Mouse (Mus musculus): ENCODE results near the gene 4930556J24Rik. TPM values are rescaled to one million over a fixed set of nuclear protein-coding genes. Genes with fewer than 3 reads are reported as not detected.

4930556J24Rik gene
- polyA plus RNA-seq, 1 experiment = not detected

DNA sequence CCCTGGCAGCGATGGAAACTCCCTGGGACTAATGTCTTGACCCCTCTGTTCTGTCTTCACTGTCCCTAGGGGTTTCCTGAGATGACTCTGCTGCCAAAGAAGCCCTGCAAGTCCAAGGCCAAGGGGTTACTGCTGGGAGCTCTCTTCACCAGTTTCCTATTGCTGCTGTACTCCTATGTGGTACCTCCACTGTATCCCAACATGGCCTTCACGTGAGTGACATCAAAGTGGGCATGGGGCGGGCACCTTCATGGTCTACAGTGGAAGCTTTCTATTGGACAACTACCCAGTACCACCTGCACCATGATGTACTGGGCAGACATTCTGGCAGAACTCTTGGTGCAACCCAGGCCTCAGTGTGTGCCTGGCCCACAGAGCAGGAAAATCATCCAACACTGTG, 20.3 kb upstream of the 4930556J24Rik start:
- 82% methylated on average over 3 of the region's 3 CpGs for WGBS
- TF ChIP-seq POLR2A (IDR thresholded peaks at IDR 0.05; ENCODE audit: borderline replicate concordance, extremely low read depth, low read depth, low read length) = no peak
- no peak for TF ChIP-seq CTCF (IDR thresholded peaks at IDR 0.05; ENCODE audit: insufficient read depth, low read length)
- no peak for DNase-seq
- Histone ChIP-seq H3K4me1 (ENCODE audit: control insufficient read depth, insufficient read depth, low read length) (no peaks in the 10 kb centered on the region; the same call in 1 of the 2 replicates), H3K4me3 (replicated peaks; ENCODE audit: extremely low read depth, low read depth, low read length) (no peak overlapping the region)

DNA sequence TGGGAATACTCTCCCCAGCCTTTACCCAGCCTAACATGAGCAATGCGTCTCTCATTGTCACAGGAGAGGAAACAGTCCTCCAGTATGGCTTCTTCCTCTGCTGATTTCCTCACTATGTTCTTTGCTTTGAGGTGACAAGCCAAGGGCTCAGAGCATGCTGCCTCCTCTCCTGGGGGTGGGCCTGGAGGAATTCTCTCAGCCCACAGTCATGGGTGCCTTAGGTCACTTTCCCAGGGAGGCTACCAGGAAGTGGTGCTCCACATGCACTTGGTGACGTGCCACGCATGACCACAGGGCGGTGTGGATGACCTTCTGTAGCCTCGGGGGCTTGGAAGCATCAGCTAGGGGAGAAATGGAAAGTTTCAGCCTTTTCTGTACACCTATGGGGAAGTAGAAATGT, 18.9 kb upstream of the 4930556J24Rik start:
- no peak for TF ChIP-seq CTCF (IDR thresholded peaks at IDR 0.05; ENCODE audit: insufficient read depth, low read length)
- no peak for TF ChIP-seq POLR2A (IDR thresholded peaks at IDR 0.05; ENCODE audit: borderline replicate concordance, extremely low read depth, low read depth, low read length)
- 57% methylated on average over 5 of the region's 5 CpGs for WGBS
- Histone ChIP-seq H3K4me1 (ENCODE audit: control insufficient read depth, insufficient read depth, low read length) (no peaks in the 10 kb centered on the region; the same call in 1 of the 2 replicates), H3K4me3 (replicated peaks; ENCODE audit: extremely low read depth, low read depth, low read length) (no peak overlapping the region)
- no peak for DNase-seq

DNA sequence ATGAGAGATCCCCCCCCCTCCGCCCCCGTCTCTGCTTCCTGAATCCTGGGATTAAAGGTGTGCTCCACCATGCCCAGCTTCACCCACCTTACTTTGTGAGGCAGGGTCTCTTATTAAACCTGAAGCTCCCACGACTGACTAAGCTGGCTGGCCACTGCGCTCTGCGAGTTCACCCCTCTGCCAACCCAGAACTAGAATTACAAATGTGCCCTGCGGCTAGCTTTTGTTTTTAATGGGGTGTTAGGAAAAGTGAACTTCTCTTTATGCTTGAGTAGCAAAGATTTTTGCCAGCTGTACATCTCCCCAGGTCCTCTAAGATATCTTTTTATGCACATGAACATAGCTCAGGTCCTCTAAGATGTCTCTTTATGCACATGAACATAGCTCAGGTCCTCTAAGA, 17.3 kb upstream of the 4930556J24Rik start:
- TF ChIP-seq CTCF (IDR thresholded peaks at IDR 0.05; ENCODE audit: insufficient read depth, low read length) (no peak), POLR2A (IDR thresholded peaks at IDR 0.05; ENCODE audit: borderline replicate concordance, extremely low read depth, low read depth, low read length) (no peak)
- whole genome bisulfite sequencing = 82% methylated on average over 6 of the region's 6 CpGs
- Histone ChIP-seq H3K4me1 (ENCODE audit: control insufficient read depth, insufficient read depth, low read length) (no peaks in the 10 kb centered on the region; the same call in 1 of the 2 replicates), H3K4me3 (replicated peaks; ENCODE audit: extremely low read depth, low read depth, low read length) (no peak overlapping the region)
- DNase-seq = no peak

DNA sequence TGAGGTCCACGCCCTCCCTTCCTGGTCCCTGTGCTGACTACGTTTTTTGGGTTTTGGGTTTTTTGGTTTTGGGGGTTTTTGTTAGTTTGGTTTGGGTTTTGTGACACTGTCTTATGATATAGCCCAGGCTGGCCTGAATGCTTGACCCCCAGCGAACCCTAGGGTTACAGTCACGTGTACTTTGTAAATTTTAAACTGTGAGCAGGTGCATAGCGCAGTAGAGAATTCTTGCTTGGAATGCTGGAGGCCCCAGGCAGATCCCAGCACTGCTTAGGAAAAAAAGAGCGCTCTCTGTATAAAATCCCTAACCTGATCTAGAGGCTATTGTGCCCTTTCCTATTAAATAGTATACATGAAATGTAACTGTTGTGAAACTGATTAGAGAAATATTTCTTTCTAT, 16.6 kb upstream of the 4930556J24Rik start:
- no peaks in the 10 kb centered on the region for H3K4me1 ChIP-seq (ENCODE audit: control insufficient read depth, insufficient read depth, low read length)
- DNase-seq = no peak

DNA sequence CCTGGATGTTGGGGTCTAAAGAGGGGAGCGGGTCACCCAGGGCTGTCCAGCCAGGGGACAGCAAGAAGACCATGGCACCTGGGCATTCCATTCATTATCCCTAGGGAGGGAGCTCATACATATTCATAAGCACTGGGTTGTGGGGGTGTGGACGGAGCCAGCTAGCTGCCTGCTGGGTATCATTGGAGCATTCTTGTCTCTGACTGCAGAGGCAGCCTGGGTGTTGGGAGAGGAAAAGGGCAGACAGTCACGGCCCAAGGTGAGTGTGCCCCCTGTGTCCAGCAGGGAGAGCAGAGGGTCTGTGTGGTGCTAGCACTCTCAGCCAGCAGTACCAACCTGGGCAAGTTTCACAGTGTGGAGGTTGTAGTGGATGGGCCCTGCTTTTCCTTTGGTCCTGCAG, 13.2 kb upstream of the 4930556J24Rik start:
- Histone ChIP-seq H3K4me3 (replicated peaks; ENCODE audit: extremely low read depth, low read depth, low read length) (no peak overlapping the region), H3K4me1 (ENCODE audit: control insufficient read depth, insufficient read depth, low read length) (no peaks in the 10 kb centered on the region)
- TF ChIP-seq POLR2A (IDR thresholded peaks at IDR 0.05; ENCODE audit: borderline replicate concordance, extremely low read depth, low read depth, low read length) (no peak), CTCF (IDR thresholded peaks at IDR 0.05; ENCODE audit: insufficient read depth, low read length) (no peak)
- 67% methylated on average over 3 of the region's 3 CpGs for WGBS
- no peak for DNase-seq

More for the DNA sequence above, 16.6 kb upstream of the 4930556J24Rik start:
- 66% methylated on average over 6 of the region's 6 CpGs for WGBS
- no peak for TF ChIP-seq CTCF (IDR thresholded peaks at IDR 0.05; ENCODE audit: insufficient read depth, low read length)
- no peak for TF ChIP-seq POLR2A (IDR thresholded peaks at IDR 0.05; ENCODE audit: borderline replicate concordance, extremely low read depth, low read depth, low read length)
- no peak overlapping the region for H3K4me3 ChIP-seq (replicated peaks; ENCODE audit: extremely low read depth, low read depth, low read length)

DNA sequence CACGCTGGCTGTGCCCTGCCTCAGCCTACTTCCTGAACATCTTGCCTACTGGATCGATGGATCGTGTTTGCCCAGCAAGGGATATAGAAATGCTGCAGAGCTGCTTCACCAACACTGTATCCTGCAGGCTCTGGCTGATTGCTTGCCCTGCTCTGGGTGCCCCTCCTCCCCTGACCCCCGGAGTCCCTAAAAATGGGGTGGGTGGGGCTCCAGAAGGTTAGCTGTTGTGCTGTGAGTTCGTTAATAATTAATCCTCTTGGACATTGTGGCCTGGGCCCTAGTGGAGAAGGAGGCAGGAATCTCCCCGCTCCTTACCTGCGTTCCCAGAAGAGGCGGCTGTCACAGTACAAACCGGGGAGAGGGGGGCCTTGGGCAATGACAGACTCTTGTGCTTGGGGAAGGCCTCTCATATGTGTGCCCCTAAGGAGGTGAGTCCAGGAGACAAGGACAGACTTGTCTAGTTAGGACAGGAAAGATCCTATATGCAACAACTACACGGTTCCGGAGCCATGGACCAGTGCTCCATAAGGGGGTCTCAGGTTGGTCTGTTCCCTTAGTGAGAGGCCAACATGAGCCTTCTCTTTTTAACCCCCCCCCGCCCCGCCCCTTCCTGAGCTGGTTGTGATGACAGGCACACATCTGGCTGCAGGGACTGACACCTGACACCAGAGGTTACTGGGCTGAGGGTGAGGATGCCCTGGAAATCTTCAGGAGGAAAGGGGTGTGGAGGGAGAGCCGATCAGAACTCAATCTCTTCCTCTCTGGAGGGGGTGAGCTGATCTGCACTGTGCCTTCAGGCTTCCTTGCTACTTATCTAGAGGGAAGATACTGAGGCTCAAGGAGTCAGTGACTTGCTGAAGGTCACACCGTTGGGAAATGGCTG, 7.5 kb upstream of the 4930556J24Rik start:
- H3K4me3 ChIP-seq (replicated peaks; ENCODE audit: extremely low read depth, low read depth, low read length) = peak overlapping the region; percentile 71
- 9% methylated on average over 15 of the region's 15 CpGs for whole genome bisulfite sequencing
- H3K4me1 ChIP-seq (ENCODE audit: control insufficient read depth, insufficient read depth, low read length) = no peaks in the 10 kb centered on the region
- peak; percentile 46 for DNase-seq
- TF ChIP-seq POLR2A (IDR thresholded peaks at IDR 0.05; ENCODE audit: borderline replicate concordance, extremely low read depth, low read depth, low read length) (no peak), CTCF (IDR thresholded peaks at IDR 0.05; ENCODE audit: insufficient read depth, low read length) (no peak)

DNA sequence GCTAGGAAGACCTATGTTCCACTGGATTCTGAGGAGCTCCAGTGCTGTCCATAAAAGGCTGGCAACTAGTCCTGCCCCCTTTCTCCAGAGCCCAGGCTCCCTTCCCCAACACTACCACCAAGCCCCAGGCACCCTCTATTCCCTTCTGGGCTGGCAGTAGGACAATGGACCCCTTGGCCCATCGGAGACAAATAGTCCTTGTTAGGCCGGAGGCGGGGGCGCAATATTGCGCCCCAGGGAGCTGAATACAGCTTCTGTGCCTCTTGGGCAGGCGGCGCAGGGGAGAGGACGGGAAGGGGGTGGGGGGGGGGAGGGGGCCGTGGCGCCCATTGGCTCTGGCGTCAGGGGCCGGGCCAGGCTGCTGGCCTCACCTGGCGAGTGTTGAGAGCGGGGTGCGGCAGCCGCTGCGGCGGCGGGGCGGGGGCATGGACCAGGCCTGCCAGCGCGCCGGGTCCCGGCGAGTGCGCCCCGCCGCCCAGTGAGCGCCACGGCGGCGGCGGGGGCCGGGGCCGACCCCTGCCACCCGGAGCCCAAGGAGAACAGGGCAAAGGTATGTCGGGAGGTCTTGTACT, 6.8 kb upstream of the 4930556J24Rik start, which contains the start of gene Gal3st1:
TSS of gene Gal3st1 (plus strand) at position 346 of the 572 bp plus-strand sequence.
- WGBS = under 1% methylated on average over 37 of the region's 37 CpGs
- no peak for TF ChIP-seq POLR2A (IDR thresholded peaks at IDR 0.05; ENCODE audit: borderline replicate concordance, extremely low read depth, low read depth, low read length)
- TF ChIP-seq CTCF (IDR thresholded peaks at IDR 0.05; ENCODE audit: insufficient read depth, low read length) = no peak
- Histone ChIP-seq H3K4me1 (ENCODE audit: control insufficient read depth, insufficient read depth, low read length) (no peaks in the 10 kb centered on the region), H3K4me3 (replicated peaks; ENCODE audit: extremely low read depth, low read depth, low read length) (peak within 1 kb of the TSS; percentile 71)
- DNase-seq = peak; percentile 26

DNA sequence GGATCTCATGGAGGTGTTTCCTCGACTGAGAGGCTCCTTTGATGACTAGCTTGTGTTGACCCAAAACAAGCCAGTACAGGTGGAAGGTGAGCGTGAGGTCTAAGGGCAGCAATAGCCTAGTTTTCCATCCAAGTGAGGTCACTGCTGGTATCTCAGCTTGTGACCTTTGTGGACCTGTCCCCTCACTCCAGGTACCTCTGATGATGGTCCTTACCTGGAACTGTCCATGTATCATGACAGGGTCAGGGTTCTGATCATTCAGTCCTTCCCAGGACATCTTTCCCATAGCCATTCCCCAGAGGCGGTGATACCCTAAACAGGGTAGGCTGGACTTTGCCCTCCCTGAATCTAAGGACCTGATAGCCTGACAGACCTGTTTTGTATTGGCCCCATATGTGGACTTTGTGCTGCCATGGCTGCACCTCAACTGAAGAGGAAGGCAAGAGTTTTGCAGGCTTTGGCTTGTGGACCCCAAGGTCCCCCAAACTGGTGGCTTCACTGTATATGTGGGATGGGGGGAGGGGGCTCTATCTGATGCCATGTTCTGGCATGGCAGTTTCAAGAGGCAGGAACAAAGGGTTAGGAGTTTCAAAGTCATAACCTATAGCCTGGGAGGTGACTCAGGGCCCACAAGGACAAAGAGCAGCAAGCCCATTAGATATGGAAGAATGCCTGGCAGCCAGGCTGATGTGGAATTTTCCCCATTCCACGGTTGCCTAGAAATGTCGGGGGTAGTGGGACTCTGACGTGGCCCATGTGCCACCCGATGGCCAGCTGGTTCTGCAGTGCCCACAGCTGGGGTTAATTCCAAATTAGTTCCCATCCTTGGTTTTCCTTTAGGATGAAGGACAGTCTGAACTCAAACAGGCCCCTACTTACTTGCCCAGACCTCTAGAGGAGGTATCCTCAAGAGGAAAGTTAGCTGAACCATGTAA, 6.0 kb upstream of the 4930556J24Rik start:
- TF ChIP-seq POLR2A (IDR thresholded peaks at IDR 0.05; ENCODE audit: borderline replicate concordance, extremely low read depth, low read depth, low read length) = no peak
- no peak for TF ChIP-seq CTCF (IDR thresholded peaks at IDR 0.05; ENCODE audit: insufficient read depth, low read length)
- H3K4me3 ChIP-seq (replicated peaks; ENCODE audit: extremely low read depth, low read depth, low read length) = no peak overlapping the region
- 69% methylated on average over 7 of the region's 7 CpGs for WGBS
- DNase-seq = no peak
- no peaks in the 10 kb centered on the region for H3K4me1 ChIP-seq (ENCODE audit: control insufficient read depth, insufficient read depth, low read length)

DNA sequence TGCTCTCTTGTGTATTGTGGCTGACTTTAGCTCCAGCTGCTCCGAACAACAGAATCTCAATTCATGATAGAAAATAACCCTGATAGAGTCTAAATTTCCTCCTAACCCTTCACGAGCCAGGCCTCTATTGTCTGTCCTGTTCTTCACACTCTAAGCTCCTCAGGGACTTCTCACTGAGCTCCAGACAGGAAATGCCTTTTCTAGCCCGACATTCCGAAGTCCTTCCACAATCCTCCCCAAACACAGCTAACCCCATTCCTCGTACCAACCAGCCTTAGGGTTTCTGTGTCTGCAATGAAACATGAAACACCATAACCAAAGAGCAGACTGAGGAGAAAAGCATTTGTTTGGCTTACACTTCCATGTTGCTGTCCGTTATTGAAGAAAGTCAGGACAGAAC, 5.0 kb upstream of the 4930556J24Rik start:
- TF ChIP-seq POLR2A (IDR thresholded peaks at IDR 0.05; ENCODE audit: borderline replicate concordance, extremely low read depth, low read depth, low read length) (no peak), CTCF (IDR thresholded peaks at IDR 0.05; ENCODE audit: insufficient read depth, low read length) (no peak)
- Histone ChIP-seq H3K4me3 (replicated peaks; ENCODE audit: extremely low read depth, low read depth, low read length) (no peak overlapping the region), H3K4me1 (ENCODE audit: control insufficient read depth, insufficient read depth, low read length) (no peaks in the 10 kb centered on the region)
- 46% methylated on average over 6 of the region's 6 CpGs for WGBS
- no peak for DNase-seq
